In genomic region chr17:35023756-35024155, GRCm38 (mm10) we compare ENCODE assay signal across 12 mouse cellular contexts. TPM values are rescaled to one million over a fixed set of nuclear protein-coding genes. Genes with fewer than 3 reads are reported as not detected.
DNase-seq lines count a peak whose midpoint lies in the region; ATAC-seq lines count a peak whose summit lies in the region.
"Had no signal": no experiment of that assay in that cellular context is flagged by ENCODE, and none has a peak within 500 bp of the region (broad histone marks: within the 10 kb centered on the region; RNA-seq: fewer than 3 reads in every experiment).

No protein-coding gene starts in this region.

- intact Hi-C loops in heart, postnatal 36 days (cut with DNase I): loop anchor here (2.0 to 5.0 kb wide), 2 partner anchors 99 to 213 kb away; partner anchors contain the start of genes Csnk2b and Gpank1

- H3K36me3 ChIP-seq in liver, embryonic 15.5 days (replicated peaks): no peaks in the 10 kb centered on the region

- no peaks in the 10 kb centered on the region for H3K9me3 ChIP-seq in liver, embryonic 15.5 days (replicated peaks)

- no peak overlapping the region for H3K27ac ChIP-seq in liver, embryonic 15.5 days (replicated peaks)
- H3K27ac ChIP-seq: hindbrain, embryonic 14.5 days had no signal

- H3K4me2 ChIP-seq in liver, embryonic 15.5 days: 0 out of 2 replicates have a peak overlapping the region, but pooled peaks have one; percentile 13
- H3K4me2 ChIP-seq: hindbrain, embryonic 14.5 days had no signal

- H3K4me3 ChIP-seq in liver, embryonic 15.5 days (replicated peaks): no peak overlapping the region

- peak; percentile 95 for DNase-seq in heart, adult 11 months
- no peak for DNase-seq in heart, postnatal 36 days
- peak; percentile 54 to 60 for DNase-seq in spleen, postnatal 36 days (ENCODE audit: low spot score in 2 of 2)
- no peak for DNase-seq in spleen, postnatal 14 days (ENCODE audit: low spot score in 2 of 2)
- peak; percentile 81 for DNase-seq in yolk sac, embryonic 10.5 days (ENCODE audit: low spot score)
- DNase-seq in testis, postnatal 10 days (ENCODE audit: low spot score): no peak
- DNase-seq in left cerebral cortex, adult 8-10 months (ENCODE audit: low spot score in 2 of 2): no peak
- DNase-seq: cerebellum, postnatal 14 days; lung, postnatal 10 days had no signal

- no peaks in the 10 kb centered on the region for H3K27me3 ChIP-seq in liver, embryonic 15.5 days

- no peak overlapping the region for H3K9ac ChIP-seq in liver, embryonic 15.5 days
- H3K9ac ChIP-seq: hindbrain, embryonic 14.5 days had no signal

- ATAC-seq in liver, embryonic 15.5 days (ENCODE audit: insufficient read depth): 0 out of 2 replicates have a peak, but pooled peaks have one; percentile 3

- 25% methylated on average over 4 of the region's 4 CpGs for WGBS in liver, embryonic 15.5 days (ENCODE audit: insufficient replicate concordance)

- peaks cover 64% of the 10 kb centered on the region for H3K4me1 ChIP-seq in liver, embryonic 15.5 days (replicated peaks)

RNA-seq across cellular contexts. Expression of gene Sapcd1, which starts 4.1 kb away (rescaled TPM):
- total RNA-seq in heart, postnatal 36 days (2021): not detected
- polyA plus RNA-seq in liver, embryonic 15.5 days (2015; fragmentation: Nextera tagmentation; extraction: Ambion mirVana): 2.2 and 2.3 TPM in 2 replicates
- under 1 TPM in 2 of 4 experiments, not detected in 2; 0.59 to 0.67 TPM for total RNA-seq in left cerebral cortex, adult 8-10 months (2022)
- total RNA-seq: midbrain, postnatal 0 days had no signal

RNA-seq across cellular contexts. Expression of gene Vwa7, which starts 7.4 kb away (rescaled TPM):
- 1 to 10 TPM; 8.4 to 9.3 TPM for total RNA-seq in heart, postnatal 36 days (2021)
- polyA plus RNA-seq in liver, embryonic 15.5 days (2015; fragmentation: Nextera tagmentation; extraction: Ambion mirVana): 0.09 and 0.12 TPM in 2 replicates
- total RNA-seq in left cerebral cortex, adult 8-10 months (2022): 1 to 10 TPM in 3 of 4 experiments, under 1 TPM in 1; 0.95 to 1.5 (median 1.3) TPM

RNA-seq across cellular contexts. Expression of gene Msh5, which starts 22.8 kb away (rescaled TPM):
- total RNA-seq in heart, postnatal 36 days (2021): under 1 TPM; 0.25 to 0.70 TPM
- polyA plus RNA-seq in liver, embryonic 15.5 days (2015; fragmentation: Nextera tagmentation; extraction: Ambion mirVana): 3.4 and 4.3 TPM in 2 replicates
- total RNA-seq in left cerebral cortex, adult 8-10 months (2022): 1 to 10 TPM in 1 of 4 experiments, under 1 TPM in 2, not detected in 1; 0.34 to 1.2 (median 0.78) TPM

RNA-seq across cellular contexts. Expression of gene Vars, which starts 23.0 kb away (rescaled TPM):
- total RNA-seq in heart, postnatal 36 days (2021): 10 to 100 TPM; 26.7 to 27.4 TPM
- polyA plus RNA-seq in liver, embryonic 15.5 days (2015; fragmentation: Nextera tagmentation; extraction: Ambion mirVana): 99.0 and 133 TPM in 2 replicates
- total RNA-seq in left cerebral cortex, adult 8-10 months (2022): 10 to 100 TPM; 43.5 to 53.0 (median 48.2) TPM

RNA-seq across cellular contexts. Expression of gene Clic1, which starts 26.0 kb away (rescaled TPM):
- total RNA-seq in heart, postnatal 36 days (2021): 10 to 100 TPM; 41.7 to 44.0 TPM
- polyA plus RNA-seq in liver, embryonic 15.5 days (2015; fragmentation: Nextera tagmentation; extraction: Ambion mirVana): 120 and 122 TPM in 2 replicates
- total RNA-seq in left cerebral cortex, adult 8-10 months (2022): 10 to 100 TPM; 10.2 to 18.3 (median 11.8) TPM

Comparison
In these comparisons a context has a peak if more than half of its experiments do, and no peak if none do; other contexts are left out.
1. DNase-seq: peak in heart, adult 11 months (single experiment), spleen, postnatal 36 days (2 of 2) and yolk sac, embryonic 10.5 days (single experiment); none in heart, postnatal 36 days (0 of 2), spleen, postnatal 14 days (0 of 2), testis, postnatal 10 days (single experiment) and left cerebral cortex, adult 8-10 months (0 of 2).